ENCODE assay signal across 8 mouse cellular contexts in the genomic region with DNA sequence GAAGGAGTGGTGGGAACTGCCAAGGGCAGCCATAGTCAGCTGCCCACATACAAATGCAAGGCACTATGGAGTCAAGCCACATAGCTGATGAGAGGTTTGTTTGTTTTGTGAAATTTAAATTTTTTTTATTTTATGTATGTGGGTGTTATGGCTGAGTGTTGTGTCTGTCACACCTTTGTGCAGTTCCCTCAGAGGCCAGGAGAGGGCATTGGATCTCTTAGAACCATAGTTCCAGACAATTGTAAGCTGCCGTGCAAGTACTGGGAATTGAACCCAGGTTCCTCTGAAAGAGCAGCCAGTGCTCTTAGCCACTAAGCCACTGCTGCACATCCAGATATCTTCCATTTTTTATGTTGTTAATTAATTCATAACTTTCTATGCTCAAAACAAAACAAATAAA.
DNase-seq lines count a peak whose midpoint lies in the region; ATAC-seq lines count a peak whose summit lies in the region.
"Had no signal": no experiment of that assay in that cellular context is flagged by ENCODE, and none has a peak within 500 bp of the region (broad histone marks: within the 10 kb centered on the region; RNA-seq: fewer than 3 reads in every experiment).

No protein-coding gene starts in this region.

- DNase-seq in kidney, adult 9 months, result peak; percentile 22
- no peak for DNase-seq in kidney, postnatal 14 days
- peak; percentile 8 for DNase-seq in CD4-positive helper T cell, adult 2 months (ENCODE audit: low read depth, low spot score)
- peak; percentile 19 for DNase-seq in NIH3T3 (ENCODE audit: low read depth)
- DNase-seq in urinary bladder, postnatal 4 days (ENCODE audit: low spot score in 2 of 2), result no peak
- no peak for DNase-seq in frontal cortex, postnatal 14 days (ENCODE audit: low spot score in 2 of 2)
- DNase-seq: adrenal gland, adult 2 months had no signal

- peak; percentile 69 for ATAC-seq in megakaryocyte progenitor cell, adult 5-6 weeks (replicated peaks; ENCODE audit: poor library complexity)

Comparison
In these comparisons a context has a peak if more than half of its experiments do, and no peak if none do; other contexts are left out.
1. DNase-seq: peak in kidney, adult 9 months (single experiment), CD4-positive helper T cell, adult 2 months (single experiment) and NIH3T3 (single experiment); none in kidney, postnatal 14 days (single experiment), urinary bladder, postnatal 4 days (0 of 2) and frontal cortex, postnatal 14 days (0 of 2).